Mouse (Mus musculus): Measurements from ENCODE around the gene Scrt2. TPM values are rescaled to one million over a fixed set of nuclear protein-coding genes. Genes with fewer than 3 reads are reported as not detected.
"Not testable (repeated sequence)": the region's sequence is repeated elsewhere in the genome, so short reads cannot be mapped to it uniquely, and the experiment has no call there.

Gene Scrt2
- total RNA-seq (2022), result not detected

- DNase-seq (ENCODE audit: low spot score in 2 of 2), result no peak
Measured at GRCm38 (mm10) chr2:152080685-152081541, at the start of gene Scrt2. Gene Scrt2 (plus strand): TSS chr2:152081529.

- DNase-seq (ENCODE audit: low spot score in 2 of 2), result no peak
Measured at GRCm38 (mm10) chr2:152040101-152040500, 41.2 kb upstream of the Scrt2 start.

DNA sequence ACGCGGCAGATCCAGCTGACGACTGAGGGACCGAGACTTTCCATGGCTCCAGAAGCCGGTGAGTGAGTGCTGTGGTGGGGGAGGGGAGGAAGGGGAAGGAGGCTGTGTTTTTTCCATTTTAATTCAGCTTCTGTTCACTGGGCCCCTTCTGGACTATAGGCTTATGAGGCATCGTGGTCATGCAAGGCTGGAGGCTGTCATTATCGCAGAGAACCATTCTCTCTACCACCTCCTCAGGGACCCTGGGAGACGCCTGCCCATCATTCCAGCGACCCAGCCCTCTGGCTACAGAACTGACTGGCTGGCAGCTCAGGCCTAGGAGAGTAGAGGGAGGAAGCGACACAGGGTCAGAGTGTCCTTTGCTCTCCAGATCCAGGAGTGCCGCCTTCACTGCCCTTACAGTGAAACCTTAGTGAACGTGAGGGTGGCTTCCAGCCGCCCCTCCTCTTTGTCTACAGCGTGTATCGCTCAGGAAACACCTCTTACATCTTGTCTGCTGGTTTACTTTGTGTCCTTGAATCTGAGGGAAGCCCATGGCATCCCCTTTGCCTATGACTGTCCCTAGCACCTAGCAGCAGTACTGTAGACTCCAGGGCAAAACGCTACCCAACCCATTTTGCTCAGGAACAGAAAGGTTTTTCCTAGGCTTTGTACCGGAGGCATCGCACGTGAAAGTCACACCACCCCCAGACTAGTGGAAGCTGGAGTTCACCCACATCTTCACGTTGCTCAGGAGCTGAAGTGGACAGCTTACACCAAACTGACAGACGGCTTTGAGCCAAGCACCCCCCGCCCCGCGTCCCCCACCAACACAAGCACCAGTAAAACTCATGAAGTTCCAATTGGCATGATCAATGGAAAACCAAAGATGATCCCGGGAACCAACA, 34.0 kb upstream of the Scrt2 start:
- no peak for DNase-seq (ENCODE audit: low spot score in 2 of 2)

- DNase-seq (ENCODE audit: low spot score in 2 of 2), result no peak
Measured at GRCm38 (mm10) chr2:152048003-152048980, 33.0 kb upstream of the Scrt2 start.

GRCm38 (mm10) chr2:152048981-152049441, 32.3 kb upstream of the Scrt2 start:
- no peak for DNase-seq (ENCODE audit: low spot score in 2 of 2)

- no peak for DNase-seq (ENCODE audit: low spot score in 2 of 2)
Measured at GRCm38 (mm10) chr2:152049611-152050270, 31.6 kb upstream of the Scrt2 start.

DNA sequence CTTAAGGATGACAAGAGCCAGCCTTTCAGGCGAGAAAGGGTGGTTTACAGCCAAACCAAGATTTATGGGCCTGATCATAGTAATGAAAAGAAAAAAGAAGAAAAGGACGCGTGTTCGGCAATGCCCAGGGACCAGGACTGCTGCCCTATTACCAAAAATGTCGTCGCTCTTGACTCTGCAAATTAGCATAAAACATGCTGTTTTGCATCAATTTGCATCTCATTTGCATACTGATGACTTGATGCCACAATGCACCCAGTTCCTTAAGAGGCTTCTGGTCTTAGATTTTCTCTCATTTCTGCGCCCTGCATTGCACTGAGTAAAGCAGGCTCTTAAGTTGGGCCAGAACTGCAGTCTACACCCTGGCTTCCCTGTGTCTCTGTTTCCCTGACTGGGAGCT, 31.0 kb upstream of the Scrt2 start:
- DNase-seq (ENCODE audit: low spot score in 2 of 2), result no peak

DNA sequence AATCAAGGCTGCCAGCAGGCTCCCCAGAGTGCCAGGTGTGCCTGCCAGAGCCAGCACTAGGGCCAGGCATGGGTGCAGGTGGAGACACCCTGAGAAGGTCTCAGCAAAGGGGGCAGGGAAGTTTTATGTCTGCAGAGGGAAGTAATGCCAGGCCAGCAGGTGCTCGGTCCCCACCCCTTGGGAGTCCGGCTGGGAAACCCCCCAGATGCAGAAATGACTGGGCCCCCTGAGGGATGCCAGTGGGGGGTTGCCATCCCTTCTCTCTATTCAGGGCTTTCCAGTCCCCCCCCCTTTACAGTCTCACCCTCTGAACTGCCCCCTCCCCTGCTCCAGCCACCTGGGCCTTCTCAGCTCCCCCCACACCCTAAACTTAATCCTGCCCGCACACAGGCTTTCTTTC, 29.3 kb upstream of the Scrt2 start:
- no peak for DNase-seq (ENCODE audit: low spot score in 2 of 2)

GRCm38 (mm10) chr2:152055406-152055805, 25.9 kb upstream of the Scrt2 start:
- DNase-seq (ENCODE audit: low spot score in 2 of 2), result no peak

- DNase-seq (ENCODE audit: low spot score in 2 of 2), result no peak
Measured at GRCm38 (mm10) chr2:152056368-152057251, 24.7 kb upstream of the Scrt2 start.

DNA sequence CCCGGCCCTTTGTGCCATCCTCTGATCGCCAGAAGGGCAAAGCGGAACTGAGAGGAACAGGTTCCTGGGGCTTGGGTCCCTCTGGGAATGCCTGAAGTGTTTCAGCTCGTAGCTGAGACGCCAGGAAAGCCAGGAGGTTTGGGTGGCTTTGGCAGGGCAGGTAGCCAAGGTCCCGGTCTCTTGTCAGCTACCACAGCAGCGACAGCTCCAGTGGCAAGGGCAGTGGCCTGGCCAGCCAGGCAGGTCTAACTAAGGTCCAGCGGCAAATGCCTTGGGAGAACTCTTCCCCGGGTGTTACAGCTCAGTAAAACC, 24.1 kb upstream of the Scrt2 start:
- no peak for DNase-seq (ENCODE audit: low spot score in 2 of 2)

GRCm38 (mm10) chr2:152062817-152063216, 18.5 kb upstream of the Scrt2 start:
- not testable (repeated sequence) for DNase-seq (ENCODE audit: low spot score in 2 of 2)

GRCm38 (mm10) chr2:152068660-152069433, 12.5 kb upstream of the Scrt2 start:
- no peak for DNase-seq (ENCODE audit: low spot score in 2 of 2)

DNA sequence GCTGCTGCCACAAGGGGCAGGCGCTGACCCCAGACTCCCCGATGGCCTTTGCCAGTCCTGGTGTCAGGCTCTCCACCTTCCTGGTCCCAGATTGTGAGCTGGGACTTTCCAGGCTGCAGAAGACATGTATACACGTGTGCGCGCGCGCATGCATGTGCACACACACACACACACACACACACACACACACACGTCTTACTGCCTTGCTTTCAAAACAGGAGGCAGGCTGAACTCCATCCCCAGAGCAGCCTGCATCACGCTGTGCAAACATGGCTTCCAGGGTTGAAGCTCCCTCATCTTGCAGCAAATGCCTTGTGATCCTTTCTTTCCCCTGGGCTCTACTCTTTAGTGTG, 11.9 kb upstream of the Scrt2 start:
- no peak for DNase-seq (ENCODE audit: low spot score in 2 of 2)

- no peak for DNase-seq (ENCODE audit: low spot score in 2 of 2)
Measured at GRCm38 (mm10) chr2:152069941-152070340, 11.4 kb upstream of the Scrt2 start.

DNA sequence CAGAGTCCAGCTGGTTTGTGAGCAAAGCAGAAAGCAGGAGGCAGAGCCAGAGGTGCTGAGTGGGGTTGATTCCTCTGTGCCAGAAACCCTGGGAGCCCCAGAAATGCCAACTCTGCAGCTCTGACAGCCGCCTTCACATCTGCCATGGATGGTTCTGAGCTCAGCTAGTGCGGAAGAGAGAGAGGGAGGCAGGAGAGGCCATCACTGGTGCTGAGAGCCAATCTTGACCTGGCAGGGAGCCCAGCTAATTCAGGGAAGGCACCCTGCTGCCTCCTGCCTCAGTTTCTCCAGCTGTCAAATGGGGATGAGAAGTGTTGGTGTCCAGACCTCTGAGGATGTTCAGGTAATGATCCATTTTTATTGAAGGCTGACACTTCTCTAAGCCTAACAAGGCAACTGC, 6.8 kb upstream of the Scrt2 start:
- DNase-seq (ENCODE audit: low spot score in 2 of 2), result no peak

- DNase-seq (ENCODE audit: low spot score in 2 of 2), result no peak
Measured at GRCm38 (mm10) chr2:152075294-152075889, 5.9 kb upstream of the Scrt2 start.

DNA sequence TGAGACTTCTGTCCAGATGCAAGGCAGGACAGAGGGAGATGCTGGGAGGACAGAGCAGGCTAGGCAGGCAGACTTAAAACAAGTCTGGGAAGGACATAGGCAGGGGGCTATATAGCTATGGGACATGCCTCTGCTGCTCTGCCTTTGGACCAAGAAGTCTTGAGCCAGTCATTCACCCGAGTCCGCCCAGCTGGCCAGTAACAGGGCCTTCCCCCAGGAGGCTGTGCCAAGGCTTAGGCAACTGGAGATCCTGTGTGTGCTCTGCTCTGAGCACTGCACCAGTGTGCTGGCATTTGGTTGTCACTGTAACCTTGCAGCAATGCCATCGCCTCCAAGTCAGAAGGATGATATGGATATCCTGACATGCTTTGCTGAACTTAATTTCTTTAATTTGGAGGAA, 4.0 kb upstream of the Scrt2 start:
- no peak for DNase-seq (ENCODE audit: low spot score in 2 of 2)
